Mouse (Mus musculus) lung, postnatal 10 days (tissue): Measurements from ENCODE around the gene Ttc30b.
"Not testable (repeated sequence)": the region's sequence is repeated elsewhere in the genome, so short reads cannot be mapped to it uniquely, and the experiment has no call there.

Experiments
- DNase-seq: peaks from one replicate; pipeline ENCODE4 v3.0.0; 2021

Ttc30b gene

GRCm38 (mm10) chr2:75937520-75938116 lies 767 bp downstream of the Ttc30b start:
- not testable (repeated sequence) for DNase-seq

GRCm38 (mm10) chr2:75936685-75937084 lies 1.7 kb downstream of the Ttc30b start:
- DNase-seq, result not testable (repeated sequence)

- DNase-seq, result no peak
Measured at GRCm38 (mm10) chr2:75933541-75933940, 4.8 kb downstream of the Ttc30b start.

GRCm38 (mm10) chr2:75930941-75931340 lies 7.4 kb downstream of the Ttc30b start:
- no peak for DNase-seq

GRCm38 (mm10) chr2:75929786-75930444 lies 8.5 kb downstream of the Ttc30b start:
- DNase-seq, result no peak

GRCm38 (mm10) chr2:75929141-75929540 lies 9.2 kb downstream of the Ttc30b start:
- DNase-seq, result no peak

GRCm38 (mm10) chr2:75928011-75928410 lies 10.4 kb downstream of the Ttc30b start:
- no peak for DNase-seq

- no peak for DNase-seq
Measured at GRCm38 (mm10) chr2:75926061-75926460, 12.3 kb downstream of the Ttc30b start.

GRCm38 (mm10) chr2:75923807-75924340 lies 14.5 kb downstream of the Ttc30b start:
- no peak for DNase-seq

- no peak for DNase-seq
Measured at GRCm38 (mm10) chr2:75915040-75915439, 23.3 kb downstream of the Ttc30b start.

- DNase-seq, result no peak
Measured at GRCm38 (mm10) chr2:75907142-75907541, 31.2 kb downstream of the Ttc30b start.

GRCm38 (mm10) chr2:75901869-75902268 lies 36.5 kb downstream of the Ttc30b start:
- no peak for DNase-seq

GRCm38 (mm10) chr2:75900281-75900680 lies 38.1 kb downstream of the Ttc30b start:
- no peak for DNase-seq

GRCm38 (mm10) chr2:75895711-75896110 lies 42.7 kb downstream of the Ttc30b start:
- no peak for DNase-seq

- DNase-seq, result no peak
Measured at GRCm38 (mm10) chr2:75891981-75892380, 46.4 kb downstream of the Ttc30b start.
